Mouse (Mus musculus) lung, embryonic 16.5 days (tissue): Measurements from ENCODE around the gene Hoxa5. TPM values are rescaled to one million over a fixed set of nuclear protein-coding genes. Genes with fewer than 3 reads are reported as not detected.

Source experiments
- ATAC-seq: fragments of 200-750 bp; cut with Nextera tagmentation; 2 replicates; pipeline ENCODE4 v1.8.0; 2017; ENCODE audit warnings: low read depth, mild to moderate bottlenecking, moderate library complexity
- H3K27ac ChIP-seq: fragments of 300-500 bp; sonication (generic); 2 replicates; pipeline ENCODE4 v1.5.1; 2014; ENCODE audit warnings: mild to moderate bottlenecking, control low read depth, low read length
- H3K27me3 ChIP-seq: fragments of 300-500 bp; sonication (generic); 2 replicates; pipeline ENCODE4 v1.6.1; 2014; ENCODE audit warnings: low read depth, low read length, mixed read lengths; ENCODE audit not compliant: control insufficient read depth, insufficient read depth
- H3K36me3 ChIP-seq: fragments of 300-500 bp; sonication (generic); 2 replicates; pipeline ENCODE4 v1.6.1; 2014; ENCODE audit warnings: low read length; ENCODE audit not compliant: control insufficient read depth, insufficient read depth
- H3K4me1 ChIP-seq: fragments of 300-500 bp; sonication (generic); replicated peaks from 2 replicates; pipeline ENCODE4 v1.6.1; 2014; ENCODE audit warnings: low read length, mixed read lengths; ENCODE audit not compliant: control insufficient read depth, insufficient read depth
- H3K4me2 ChIP-seq: fragments of 300-500 bp; sonication (generic); 2 replicates; pipeline ENCODE4 v1.6.1; 2014; ENCODE audit warnings: low read depth, low read length, control low read depth
- H3K4me3 ChIP-seq: fragments of 300-500 bp; sonication (generic); 2 replicates; pipeline ENCODE4 v1.5.1; 2014; ENCODE audit warnings: mild to moderate bottlenecking, low read length, control low read depth
- H3K9ac ChIP-seq: fragments of 300-500 bp; sonication (generic); 2 replicates; pipeline ENCODE4 v1.6.1; 2014; ENCODE audit warnings: low read length, control low read depth
- H3K9me3 ChIP-seq: fragments of 300-500 bp; sonication (generic); 2 replicates; pipeline ENCODE4 v1.6.1; 2016; ENCODE audit warnings: low read length; ENCODE audit not compliant: control insufficient read depth
- WGBS: fragments of 180-500 bp; shearing (Covaris S2); extraction: QIAGEN DNeasy Blood & Tissue Kit; methylation state at CpG from one replicate; pipeline ENCODE4 v1.1.7; 2014; 5-methylcytosine and 5-hydroxymethylcytosine counted together
- polyA plus RNA-seq: library from polyadenylated mRNA; unstranded; fragments of >200 nt; fragmentation: Nextera tagmentation; extraction: Ambion mirVana; gene quantifications from 2 replicates; pipeline ENCODE4 v1.2.1, GENCODE M21; 2015

Gene Hoxa5
- polyA plus RNA-seq, 1 experiment from 2014 or later, result 36.3 TPM

DNA sequence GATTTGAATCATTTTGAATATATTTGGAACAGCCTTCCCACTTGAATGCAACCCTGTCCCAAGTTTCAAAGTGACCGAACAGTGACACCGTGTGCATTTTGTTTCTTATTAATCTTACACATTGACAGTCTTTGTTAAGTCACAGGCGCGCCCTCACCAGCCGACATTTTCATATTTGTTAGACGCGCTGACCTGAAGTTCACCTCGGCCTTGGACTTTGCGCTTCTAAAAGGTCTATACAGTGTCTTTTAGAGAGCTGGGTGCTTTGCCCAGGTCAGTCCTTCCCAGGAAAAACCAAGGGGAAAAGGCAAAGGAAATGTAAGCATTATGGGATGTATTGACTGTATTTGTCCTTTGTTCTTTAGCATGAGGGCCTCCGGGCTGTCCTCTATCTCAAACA is 9.7 kb downstream of the Hoxa5 start:
- Histone ChIP-seq H3K27ac (peak overlapping the region; percentile 51), H3K9ac (peak overlapping the region; percentile 21; the same call in 1 of the 2 replicates), H3K4me1 (peaks cover 40% of the 10 kb centered on the region), H3K4me2 (peak overlapping the region; percentile 20), H3K4me3 (no peak overlapping the region), H3K27me3 (peaks cover 42% of the 10 kb centered on the region), H3K9me3 (no peaks in the 10 kb centered on the region), H3K36me3 (no peaks in the 10 kb centered on the region)
- 5% methylated on average over 10 of the region's 10 CpGs for WGBS
- ATAC-seq, result no peak

GRCm38 (mm10) chr6:52191860-52192550 is 12.4 kb downstream of the Hoxa5 start:
- Histone ChIP-seq H3K4me2 (peak overlapping the region; percentile 68), H3K4me1 (peaks cover 45% of the 10 kb centered on the region), H3K27ac (peak overlapping the region; percentile 87), H3K27me3 (peaks cover 38% of the 10 kb centered on the region), H3K9me3 (no peaks in the 10 kb centered on the region), H3K36me3 (no peaks in the 10 kb centered on the region), H3K9ac (peak overlapping the region; percentile 76), H3K4me3 (peak overlapping the region; percentile 66)
- peak; percentile 69 for ATAC-seq
- WGBS, result under 1% methylated on average over 36 of the region's 55 CpGs

- H3K27ac ChIP-seq, result peak within 1 kb of the TSS; percentile 95
- ATAC-seq, result 0 out of 2 replicates have a peak, but pooled peaks have one; percentile 8
- 2% methylated on average over 57 of the region's 102 CpGs for WGBS
- no peaks in the 10 kb centered on the region for H3K36me3 ChIP-seq
- peak within 1 kb of the TSS; percentile 68 for H3K4me2 ChIP-seq
- H3K9me3 ChIP-seq, result no peaks in the 10 kb centered on the region
- H3K4me3 ChIP-seq, result peak within 1 kb of the TSS; percentile 66
- peaks cover 41% of the 10 kb centered on the region for H3K4me1 ChIP-seq
- H3K9ac ChIP-seq, result peak within 1 kb of the TSS; percentile 90
- H3K27me3 ChIP-seq, result peaks cover 41% of the 10 kb centered on the region
Measured at GRCm38 (mm10) chr6:52190906-52191810, 13.2 kb downstream of the Hoxa5 start, which contains the start of gene Hoxa4. Gene Hoxa4 (minus strand): TSS chr6:52191753.

GRCm38 (mm10) chr6:52190410-52190809 is 14.0 kb downstream of the Hoxa5 start:
- peaks cover 40% of the 10 kb centered on the region for H3K27me3 ChIP-seq
- H3K4me3 ChIP-seq, result peak overlapping the region; percentile 66
- peak overlapping the region; percentile 68 for H3K4me2 ChIP-seq
- peaks cover 40% of the 10 kb centered on the region for H3K4me1 ChIP-seq
- no peak for ATAC-seq
- 3% methylated on average over 23 of the region's 23 CpGs for WGBS
- peak overlapping the region; percentile 90 for H3K9ac ChIP-seq
- no peaks in the 10 kb centered on the region for H3K36me3 ChIP-seq
- no peaks in the 10 kb centered on the region for H3K9me3 ChIP-seq
- H3K27ac ChIP-seq, result peak overlapping the region; percentile 95

DNA sequence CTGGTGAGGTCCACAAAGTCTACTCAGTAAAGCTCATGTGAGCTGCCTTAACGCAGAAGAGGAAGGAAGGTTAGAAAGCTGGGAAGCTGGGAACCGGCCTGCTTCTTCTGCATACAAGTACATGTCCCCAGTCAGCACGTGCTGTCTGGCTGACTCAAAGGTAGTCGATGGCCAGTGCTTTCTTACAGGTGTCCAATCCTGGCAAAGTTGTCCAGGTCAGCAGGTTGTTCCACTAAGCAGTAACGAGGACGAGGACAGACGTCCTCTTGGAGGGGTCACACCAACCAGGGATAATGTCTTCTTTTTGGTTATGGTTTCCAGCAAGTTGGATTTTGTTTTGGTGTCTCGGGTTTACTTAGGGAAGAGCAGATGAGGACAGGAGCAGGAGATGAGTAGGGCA is 14.5 kb downstream of the Hoxa5 start:
- ATAC-seq, result no peak
- H3K27ac ChIP-seq, result peak overlapping the region; percentile 95

DNA sequence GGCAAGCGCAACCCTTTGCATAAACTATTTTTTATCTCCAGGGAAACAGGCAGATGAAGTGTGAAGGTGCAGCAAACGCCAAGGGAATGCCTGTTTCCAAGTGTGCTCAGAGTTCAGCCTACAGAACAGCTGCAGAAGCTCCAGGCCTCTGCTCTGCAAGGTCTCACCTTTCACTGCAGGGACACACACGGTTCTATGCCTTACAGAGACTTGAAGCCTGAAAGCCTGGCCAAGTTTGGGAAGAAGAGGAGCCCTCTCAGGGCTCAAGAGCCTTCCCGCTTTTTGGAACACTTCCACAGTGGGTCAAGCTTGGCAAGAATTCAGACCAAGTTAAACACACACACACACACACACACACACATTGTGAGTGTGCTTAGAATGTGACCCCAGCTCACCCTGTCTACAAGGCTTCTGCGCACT is 15.2 kb downstream of the Hoxa5 start:
- H3K9ac ChIP-seq, result no peak overlapping the region
- peaks cover 43% of the 10 kb centered on the region for H3K4me1 ChIP-seq
- H3K4me3 ChIP-seq, result no peak overlapping the region
- H3K4me2 ChIP-seq, result no peak overlapping the region; the same call in 1 of the 2 replicates
- WGBS, result 12% methylated on average over 5 of the region's 5 CpGs
- peak overlapping the region; percentile 95 for H3K27ac ChIP-seq
- peak; percentile 89 for ATAC-seq
- H3K27me3 ChIP-seq, result peaks cover 43% of the 10 kb centered on the region
- H3K9me3 ChIP-seq, result no peaks in the 10 kb centered on the region
- no peaks in the 10 kb centered on the region for H3K36me3 ChIP-seq

More for the DNA sequence above, 14.5 kb downstream of the Hoxa5 start:
- peak overlapping the region; percentile 90 for H3K9ac ChIP-seq
- peaks cover 43% of the 10 kb centered on the region for H3K4me1 ChIP-seq
- WGBS, result 14% methylated on average over 8 of the region's 8 CpGs
- no peaks in the 10 kb centered on the region for H3K36me3 ChIP-seq
- H3K4me2 ChIP-seq, result peak overlapping the region; percentile 68
- peaks cover 39% of the 10 kb centered on the region for H3K27me3 ChIP-seq
- peak overlapping the region; percentile 66 for H3K4me3 ChIP-seq
- H3K9me3 ChIP-seq, result no peaks in the 10 kb centered on the region

DNA sequence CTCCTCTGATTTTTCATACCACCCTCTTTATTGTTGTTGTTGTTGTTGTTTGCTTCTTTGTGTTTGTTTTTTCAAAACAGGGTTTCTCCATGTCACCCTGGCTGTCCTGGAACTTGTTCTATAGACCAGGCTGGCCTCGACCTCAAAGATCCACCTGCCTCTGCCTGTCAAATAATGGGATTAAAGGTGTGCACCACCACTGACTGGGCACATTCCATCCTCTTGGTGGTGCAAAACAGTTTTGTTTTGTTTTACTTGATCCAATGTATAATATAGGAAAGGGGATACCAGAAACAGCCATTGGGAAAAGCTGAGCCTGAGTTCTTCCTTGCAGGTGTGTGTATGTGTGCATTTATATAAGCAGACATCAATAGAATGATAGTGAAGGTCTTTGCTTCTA is 17.9 kb downstream of the Hoxa5 start:
- H3K9me3 ChIP-seq, result no peaks in the 10 kb centered on the region
- H3K36me3 ChIP-seq, result no peaks in the 10 kb centered on the region
- no peak overlapping the region for H3K9ac ChIP-seq
- peaks cover 44% of the 10 kb centered on the region for H3K27me3 ChIP-seq
- 69% methylated on average over 1 of the region's 1 CpGs for WGBS
- no peak overlapping the region for H3K4me3 ChIP-seq
- ATAC-seq, result no peak
- peak overlapping the region; percentile 13; the same call in 1 of the 2 replicates for H3K27ac ChIP-seq
- no peak overlapping the region for H3K4me2 ChIP-seq
- peaks cover 44% of the 10 kb centered on the region for H3K4me1 ChIP-seq

DNA sequence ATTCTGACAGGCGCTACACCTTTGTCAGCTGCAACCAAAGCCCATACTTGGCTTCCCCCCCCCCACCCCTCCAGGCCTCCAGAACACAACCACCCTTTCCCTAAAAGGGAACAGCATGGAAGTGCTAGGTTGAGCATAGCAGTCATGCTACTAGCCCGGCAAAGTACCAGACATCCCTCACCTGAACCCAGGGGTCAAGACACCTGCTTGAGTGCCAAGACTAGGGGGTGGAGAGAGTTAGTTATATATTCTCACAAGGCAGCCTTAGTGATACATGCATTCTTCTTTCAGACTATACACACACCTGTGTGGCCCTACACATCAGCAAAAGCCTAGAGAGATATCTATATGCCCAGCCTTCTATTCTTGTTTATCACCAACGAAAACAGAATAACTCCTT is 18.6 kb downstream of the Hoxa5 start:
- Histone ChIP-seq H3K4me1 (peaks cover 51% of the 10 kb centered on the region), H3K4me3 (no peak overlapping the region), H3K36me3 (no peaks in the 10 kb centered on the region), H3K27ac (no peak overlapping the region), H3K4me2 (no peak overlapping the region), H3K9ac (no peak overlapping the region), H3K27me3 (peaks cover 46% of the 10 kb centered on the region), H3K9me3 (no peaks in the 10 kb centered on the region)
- no peak for ATAC-seq
- WGBS, result 30% methylated on average over 3 of the region's 3 CpGs

GRCm38 (mm10) chr6:52185222-52185621 is 19.2 kb downstream of the Hoxa5 start:
- Histone ChIP-seq H3K36me3 (no peaks in the 10 kb centered on the region), H3K27ac (peak overlapping the region; percentile 70), H3K9ac (peak overlapping the region; percentile 25; the same call in 1 of the 2 replicates), H3K4me1 (peaks cover 53% of the 10 kb centered on the region), H3K9me3 (no peaks in the 10 kb centered on the region), H3K4me3 (peak overlapping the region; percentile 11; the same call in 1 of the 2 replicates), H3K4me2 (peak overlapping the region; percentile 46), H3K27me3 (peaks cover 46% of the 10 kb centered on the region)
- no peak for ATAC-seq
- WGBS, result 2% methylated on average over 19 of the region's 19 CpGs
